Mouse (Mus musculus): ENCODE results near the gene Rusc2.

DNA sequence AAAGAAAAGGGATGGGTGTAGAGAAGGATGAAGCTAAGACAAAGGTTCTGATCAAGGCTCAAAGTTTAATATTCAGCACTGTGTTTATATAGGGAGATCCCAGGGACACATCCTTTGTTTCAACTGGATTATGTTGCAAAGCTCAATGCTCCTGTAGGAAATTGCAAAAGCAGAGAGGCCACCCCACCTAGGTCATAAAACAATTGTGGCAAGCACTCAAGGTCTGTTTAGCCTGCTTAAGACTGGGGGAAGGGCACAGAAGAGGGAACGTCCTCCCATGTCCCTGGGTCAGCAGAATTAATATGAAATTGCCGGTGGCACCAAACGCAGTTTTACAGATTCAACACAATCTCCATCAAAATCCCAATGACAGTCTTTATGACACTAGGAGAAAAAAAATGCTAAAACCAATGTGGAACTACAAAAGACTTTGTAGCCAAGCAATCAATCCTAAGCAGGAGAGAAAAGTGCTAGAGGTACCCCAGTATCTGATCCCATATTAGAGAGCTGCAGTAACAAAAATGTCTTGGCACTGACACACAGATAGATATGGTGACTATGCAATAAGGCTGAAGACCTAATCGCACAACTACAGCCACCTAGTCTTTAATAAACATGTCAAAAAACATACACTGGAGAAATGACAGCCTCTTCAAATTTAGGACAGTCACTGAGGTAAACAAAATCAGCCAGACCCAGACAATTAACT is 41.5 kb upstream of the Rusc2 start:
- TF ChIP-seq CHD2 (IDR thresholded peaks at IDR 0.05; ENCODE audit: low read depth, low read length) (no peak), HCFC1 (IDR thresholded peaks at IDR 0.05; ENCODE audit: borderline replicate concordance, insufficient read depth, low read length) (no peak)
